Mouse (Mus musculus) hindbrain, postnatal 0 days (tissue): ENCODE data around the gene Naa16. TPM values are rescaled to one million over a fixed set of nuclear protein-coding genes. Genes with fewer than 3 reads are reported as not detected.
A peak's percentile ranks its signal among the peaks of the same experiment; 100 is the strongest.

Experiments used
- ATAC-seq: fragments of 200-750 bp; cut with Nextera tagmentation; 2 replicates; pipeline ENCODE4 v1.8.0; 2017; ENCODE audit warnings: mild to moderate bottlenecking, moderate TSS enrichment, moderate library complexity
- DNase-seq: peaks from one replicate; pipeline ENCODE4 v3.0.0-alpha.2; 2015; ENCODE audit warnings: low spot score
- H3K27ac ChIP-seq: fragments of 300-500 bp; sonication (generic); 2 replicates; pipeline ENCODE4 v1.5.1; 2014; ENCODE audit warnings: mild to moderate bottlenecking
- H3K27me3 ChIP-seq: fragments of 300-500 bp; sonication (generic); 2 replicates; pipeline ENCODE4 v1.6.1; 2014; ENCODE audit warnings: low read length, mixed read lengths; ENCODE audit not compliant: insufficient read depth
- H3K36me3 ChIP-seq: fragments of 300-500 bp; sonication (generic); 2 replicates; pipeline ENCODE4 v1.6.1; 2014; ENCODE audit warnings: low read length, mixed read lengths; ENCODE audit not compliant: insufficient read depth
- H3K4me1 ChIP-seq: fragments of 300-500 bp; sonication (generic); 2 replicates; pipeline ENCODE4 v1.6.1; 2014; ENCODE audit warnings: antibody characterized with exemption, low read length, mixed read lengths; ENCODE audit not compliant: insufficient read depth
- H3K4me2 ChIP-seq: fragments of 300-500 bp; sonication (generic); 2 replicates; pipeline ENCODE4 v1.6.1; 2014; ENCODE audit warnings: low read depth, mild to moderate bottlenecking, low read length, moderate library complexity, mixed read lengths
- H3K4me3 ChIP-seq: fragments of 300-500 bp; sonication (generic); 2 replicates; pipeline ENCODE4 v1.5.1; 2014; ENCODE audit warnings: low read length
- H3K9ac ChIP-seq: fragments of 300-500 bp; sonication (generic); replicated peaks from 2 replicates; pipeline ENCODE4 v1.6.1; 2014; ENCODE audit warnings: mild to moderate bottlenecking, low read length, moderate library complexity, mixed read lengths
- H3K9me3 ChIP-seq: fragments of 300-500 bp; sonication (generic); 2 replicates; pipeline ENCODE4 v1.6.1; 2016; ENCODE audit warnings: low read length, mixed read lengths
- CTCF ChIP-seq: IDR thresholded peaks from 2 replicates; pipeline ENCODE4 v1.5.1; 2016; ENCODE audit warnings: antibody characterized with exemption, control low read depth, low read depth
- WGBS: fragments of 180-500 bp; shearing (Covaris S2); extraction: QIAGEN DNeasy Blood & Tissue Kit; methylation state at CpG from one replicate; pipeline ENCODE4 v1.1.7; 2014; 5-methylcytosine and 5-hydroxymethylcytosine counted together
- polyA plus RNA-seq: library from polyadenylated mRNA; unstranded; fragments of >200 nt; fragmentation: Nextera tagmentation; extraction: Ambion mirVana; gene quantifications from 2 replicates; pipeline ENCODE4 v1.2.1, GENCODE M21; 2015
- total RNA-seq: library from RNA; depleted of rRNA; stranded (reverse); fragments of >200 nt; gene quantifications from 2 replicates; pipeline ENCODE4 v1.2.3, GENCODE M21; 2014

Gene Naa16
- total and polyA plus RNA-seq, 2 experiments from 2014 or later: 2.4 to 14.4 TPM

- H3K9me3 ChIP-seq: no peaks in the 10 kb centered on the region
- ATAC-seq (no peak), DNase-seq (no peak)
- no peaks in the 10 kb centered on the region for H3K4me1 ChIP-seq
- H3K27me3 ChIP-seq: no peaks in the 10 kb centered on the region
- no peak overlapping the region for H3K27ac ChIP-seq
- no peak overlapping the region for H3K4me3 ChIP-seq
- no peak overlapping the region for H3K9ac ChIP-seq
- no peak for TF ChIP-seq CTCF
- H3K4me2 ChIP-seq: no peak overlapping the region
- peaks cover 13% of the 10 kb centered on the region for H3K36me3 ChIP-seq
- 83% methylated on average over 2 of the region's 2 CpGs for WGBS
These were observed 20.1 kb upstream of the Naa16 start for GRCm38 (mm10) chr14:79410662-79411061.

GRCm38 (mm10) chr14:79409278-79409830, 18.8 kb upstream of the Naa16 start:
- ATAC-seq (no peak), DNase-seq (no peak)
- Histone ChIP-seq H3K4me2 (no peak overlapping the region), H3K27me3 (no peaks in the 10 kb centered on the region), H3K4me3 (no peak overlapping the region), H3K9me3 (no peaks in the 10 kb centered on the region), H3K36me3 (peaks cover 13% of the 10 kb centered on the region), H3K27ac (no peak overlapping the region), H3K4me1 (no peaks in the 10 kb centered on the region), H3K9ac (no peak overlapping the region)
- 91% methylated on average over 6 of the region's 6 CpGs for WGBS
- no peak for TF ChIP-seq CTCF

GRCm38 (mm10) chr14:79407641-79408040, 17.1 kb upstream of the Naa16 start:
- WGBS: 91% methylated on average over 2 of the region's 2 CpGs
- H3K4me1 ChIP-seq: no peaks in the 10 kb centered on the region
- ATAC-seq: no peak

GRCm38 (mm10) chr14:79397321-79398122, 6.9 kb upstream of the Naa16 start, which contains the start of gene Mtrf1:
Gene Mtrf1, plus strand, starts transcription at chr14:79397772.
- Histone ChIP-seq H3K36me3 (peaks cover 5% of the 10 kb centered on the region; the same call in 1 of the 2 replicates), H3K9ac (peak within 1 kb of the TSS; percentile 49), H3K27ac (peak within 1 kb of the TSS; percentile 82), H3K4me1 (no peaks in the 10 kb centered on the region), H3K4me2 (peak within 1 kb of the TSS; percentile 55), H3K27me3 (no peaks in the 10 kb centered on the region), H3K4me3 (peak within 1 kb of the TSS; percentile 56), H3K9me3 (no peaks in the 10 kb centered on the region)
- DNase-seq (peak; percentile 88), ATAC-seq (peak; percentile 97)
- 19% methylated on average over 23 of the region's 23 CpGs for WGBS
- TF ChIP-seq CTCF: peak; percentile 12; the same call in 1 of the 2 replicates

More at GRCm38 (mm10) chr14:79407641-79408040, 17.1 kb upstream of the Naa16 start:
- Histone ChIP-seq H3K36me3 (peaks cover 12% of the 10 kb centered on the region; the same call in 1 of the 2 replicates), H3K9ac (no peak overlapping the region), H3K9me3 (no peaks in the 10 kb centered on the region), H3K27ac (no peak overlapping the region), H3K27me3 (no peaks in the 10 kb centered on the region), H3K4me2 (no peak overlapping the region), H3K4me3 (no peak overlapping the region)
- no peak for DNase-seq
- no peak for TF ChIP-seq CTCF

- Histone ChIP-seq H3K27ac (no peak overlapping the region), H3K9me3 (no peaks in the 10 kb centered on the region), H3K4me1 (no peaks in the 10 kb centered on the region), H3K4me2 (no peak overlapping the region), H3K4me3 (no peak overlapping the region), H3K27me3 (no peaks in the 10 kb centered on the region), H3K36me3 (no peaks in the 10 kb centered on the region), H3K9ac (no peak overlapping the region)
- ATAC-seq (no peak), DNase-seq (peak; percentile 25)
- TF ChIP-seq CTCF: peak; percentile 68
These were observed 4.0 kb upstream of the Naa16 start for GRCm38 (mm10) chr14:79394564-79394963.

GRCm38 (mm10) chr14:79393289-79393688, 2.7 kb upstream of the Naa16 start:
- Histone ChIP-seq H3K27ac (no peak overlapping the region), H3K36me3 (no peaks in the 10 kb centered on the region), H3K4me2 (no peak overlapping the region), H3K9me3 (no peaks in the 10 kb centered on the region), H3K4me3 (no peak overlapping the region), H3K9ac (no peak overlapping the region), H3K4me1 (peaks cover 5% of the 10 kb centered on the region; the same call in 1 of the 2 replicates), H3K27me3 (no peaks in the 10 kb centered on the region)
- whole genome bisulfite sequencing: 79% methylated on average over 1 of the region's 1 CpGs
- ATAC-seq: no peak
- DNase-seq: no peak
- TF ChIP-seq CTCF: no peak
